Mouse (Mus musculus) kidney, postnatal 0 days (tissue): ENCODE measurements around the gene Trpv5. TPM values are rescaled to one million over a fixed set of nuclear protein-coding genes. Genes with fewer than 3 reads are reported as not detected.

Source experiments
- ATAC-seq: fragments of 200-750 bp; cut with Nextera tagmentation; replicated peaks from 2 replicates; pipeline ENCODE4 v1.8.0; 2017; ENCODE audit warnings: low read depth, moderate number of reproducible peaks, moderate TSS enrichment, moderate library complexity; ENCODE audit not compliant: low FRiP score
- DNase-seq: peaks from one replicate; pipeline ENCODE4 v3.0.0-alpha.2; 2016; ENCODE audit warnings: low spot score
- H3K27ac ChIP-seq: fragments of 300-500 bp; sonication (generic); 2 replicates; pipeline ENCODE4 v1.5.1; 2014; ENCODE audit warnings: mild to moderate bottlenecking
- H3K27me3 ChIP-seq: fragments of 300-500 bp; sonication (generic); 2 replicates; pipeline ENCODE4 v1.6.1; 2014; ENCODE audit warnings: low read length, mixed read lengths; ENCODE audit not compliant: insufficient read depth
- H3K36me3 ChIP-seq: fragments of 300-500 bp; sonication (generic); 2 replicates; pipeline ENCODE4 v1.6.1; 2014; ENCODE audit warnings: low read length, mixed read lengths; ENCODE audit not compliant: insufficient read depth
- H3K4me1 ChIP-seq: fragments of 300-500 bp; sonication (generic); replicated peaks from 2 replicates; pipeline ENCODE4 v1.6.1; 2014; ENCODE audit warnings: antibody characterized with exemption, low read length, mixed read lengths; ENCODE audit not compliant: insufficient read depth
- H3K4me2 ChIP-seq: fragments of 300-500 bp; sonication (generic); 2 replicates; pipeline ENCODE4 v1.6.1; 2014; ENCODE audit warnings: mild to moderate bottlenecking, low read length, moderate library complexity, mixed read lengths
- H3K4me3 ChIP-seq: fragments of 300-500 bp; sonication (generic); replicated peaks from 2 replicates; pipeline ENCODE4 v1.5.1; 2014; ENCODE audit warnings: low read depth, low read length
- H3K9ac ChIP-seq: fragments of 300-500 bp; sonication (generic); 2 replicates; pipeline ENCODE4 v1.6.1; 2014; ENCODE audit warnings: low read depth, low read length
- H3K9me3 ChIP-seq: fragments of 300-500 bp; sonication (generic); replicated peaks from 2 replicates; pipeline ENCODE4 v1.6.1; 2016; ENCODE audit warnings: low read length, inconsistent platforms, mixed read lengths
- CTCF ChIP-seq: IDR thresholded peaks from 2 replicates; pipeline ENCODE4 v1.5.1; 2016; ENCODE audit warnings: antibody characterized with exemption, low read depth, mild to moderate bottlenecking, moderate library complexity
- WGBS: fragments of 180-500 bp; shearing (Covaris S2); extraction: QIAGEN DNeasy Blood & Tissue Kit; methylation state at CpG from one replicate; pipeline ENCODE4 v1.1.7; 2014; 5-methylcytosine and 5-hydroxymethylcytosine counted together
- polyA plus RNA-seq: library from polyadenylated mRNA; unstranded; fragments of >200 nt; fragmentation: Nextera tagmentation; extraction: Ambion mirVana; gene quantifications from 2 replicates; pipeline ENCODE4 v1.2.1, GENCODE M21; 2015

Trpv5 gene
- polyA plus RNA-seq, 1 experiment from 2014 or later, result 9.4 TPM

DNA sequence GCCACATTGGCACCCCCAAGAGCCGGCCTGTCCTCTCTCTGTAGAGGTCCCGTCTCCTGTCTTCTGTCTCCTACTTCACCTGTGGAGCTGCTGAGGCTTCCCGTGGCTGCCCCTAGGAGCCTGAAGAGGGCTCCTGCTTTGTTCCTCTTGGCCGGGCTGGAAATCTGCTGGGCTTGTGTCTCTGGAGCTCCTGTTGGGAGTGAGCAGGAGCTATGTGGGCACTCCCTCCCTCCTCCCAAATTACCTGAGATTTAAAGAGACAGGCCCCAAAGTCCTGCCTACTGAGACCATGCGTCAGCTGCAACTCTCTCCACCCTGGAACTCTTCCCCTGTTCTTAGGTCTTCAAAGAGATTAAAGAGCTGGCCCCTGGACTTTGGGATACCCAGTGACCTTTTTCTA is 44.4 kb downstream of the Trpv5 start, which contains the start of gene Trpv6:
TSS of gene Trpv6 (minus strand) at position 228 of the 400 bp plus-strand sequence.
- Histone ChIP-seq H3K4me2 (peak within 1 kb of the TSS; percentile 39), H3K27me3 (no peaks in the 10 kb centered on the region), H3K4me3 (peak within 1 kb of the TSS; percentile 25), H3K27ac (no peak within 1 kb of the TSS), H3K9me3 (no peaks in the 10 kb centered on the region), H3K36me3 (no peaks in the 10 kb centered on the region), H3K9ac (0 out of 2 replicates have a peak within 1 kb of the TSS, but pooled peaks have one; percentile 13), H3K4me1 (no peaks in the 10 kb centered on the region)
- ATAC-seq (no peak), DNase-seq (no peak)
- no peak for TF ChIP-seq CTCF
- WGBS, result 16% methylated on average over 5 of the region's 5 CpGs

DNA sequence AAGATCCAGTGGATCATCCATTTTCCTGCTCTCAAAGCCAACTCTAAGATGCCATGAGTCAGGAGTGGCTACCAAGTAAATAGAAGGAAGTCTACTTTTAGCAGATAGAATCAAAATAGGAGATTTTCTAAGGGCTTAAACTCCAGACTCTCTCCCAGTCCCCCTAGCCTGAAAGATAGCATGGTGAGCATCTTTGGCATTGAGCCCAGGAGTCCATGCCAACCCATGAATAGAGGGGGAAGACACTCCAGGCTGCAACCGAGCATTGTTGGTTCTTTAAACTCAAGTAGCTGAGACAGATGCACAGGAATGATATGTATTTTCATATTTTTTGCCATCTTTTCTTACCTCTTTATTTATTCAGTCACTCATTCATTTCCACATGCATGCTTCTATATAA is 45.4 kb downstream of the Trpv5 start:
- ATAC-seq (no peak), DNase-seq (no peak)
- H3K4me3 ChIP-seq, result no peak overlapping the region
- H3K27ac ChIP-seq, result no peak overlapping the region
- 76% methylated on average over 1 of the region's 1 CpGs for WGBS
- no peak for TF ChIP-seq CTCF
- H3K36me3 ChIP-seq, result no peaks in the 10 kb centered on the region
- peak overlapping the region; percentile 39 for H3K4me2 ChIP-seq
- H3K9me3 ChIP-seq, result no peaks in the 10 kb centered on the region
- no peaks in the 10 kb centered on the region for H3K27me3 ChIP-seq
- H3K9ac ChIP-seq, result no peak overlapping the region
- H3K4me1 ChIP-seq, result no peaks in the 10 kb centered on the region

DNA sequence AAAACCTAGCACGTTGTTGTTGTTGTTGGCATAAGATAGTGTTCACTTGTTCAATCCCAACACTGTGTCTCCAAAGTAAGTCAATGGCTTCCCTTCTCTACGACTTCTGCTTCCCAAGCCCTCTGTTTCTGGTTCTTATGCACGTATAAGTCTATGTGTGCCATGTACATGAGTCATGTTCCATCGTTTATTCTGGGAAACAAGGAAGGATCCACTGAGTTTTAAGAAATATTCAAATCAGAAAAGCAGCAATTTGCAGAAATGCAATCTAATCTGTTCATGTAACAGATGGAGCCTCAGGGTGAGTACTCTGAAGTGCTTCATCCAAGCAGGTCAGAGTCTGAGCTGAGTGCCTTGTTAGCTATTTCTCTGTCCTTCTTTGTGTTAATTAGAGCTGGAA is 49.0 kb downstream of the Trpv5 start:
- no peak for TF ChIP-seq CTCF
- DNase-seq (no peak), ATAC-seq (no peak)
- Histone ChIP-seq H3K36me3 (no peaks in the 10 kb centered on the region), H3K4me2 (no peak overlapping the region), H3K9ac (no peak overlapping the region), H3K27ac (no peak overlapping the region), H3K9me3 (no peaks in the 10 kb centered on the region), H3K4me3 (no peak overlapping the region), H3K4me1 (no peaks in the 10 kb centered on the region), H3K27me3 (no peaks in the 10 kb centered on the region)
- WGBS, result 70% methylated on average over 4 of the region's 4 CpGs

DNA sequence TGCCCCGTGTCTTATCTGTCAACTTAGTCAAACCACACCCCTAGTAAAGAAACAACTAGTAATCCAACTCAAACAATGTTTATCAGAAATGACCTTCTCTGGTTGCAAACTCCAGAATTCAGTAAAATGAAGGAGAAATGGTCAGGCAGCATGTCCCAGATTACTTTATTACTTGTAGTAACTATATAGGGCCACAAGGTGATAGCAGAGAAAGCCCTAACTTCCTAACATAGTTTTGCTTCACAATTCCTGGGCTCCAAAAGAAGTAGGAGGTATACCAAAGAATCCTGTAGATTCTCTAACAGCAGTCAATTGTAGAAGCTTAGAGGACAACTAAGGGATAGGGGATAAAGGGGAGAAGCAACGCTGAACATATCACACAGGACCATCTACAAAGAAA is 49.8 kb downstream of the Trpv5 start:
- Histone ChIP-seq H3K4me3 (no peak overlapping the region), H3K36me3 (no peaks in the 10 kb centered on the region), H3K27ac (no peak overlapping the region), H3K9ac (no peak overlapping the region), H3K27me3 (no peaks in the 10 kb centered on the region), H3K4me1 (no peaks in the 10 kb centered on the region), H3K9me3 (no peaks in the 10 kb centered on the region), H3K4me2 (no peak overlapping the region)
- peak; percentile 56 for TF ChIP-seq CTCF
- 71% methylated on average over 2 of the region's 2 CpGs for WGBS
- peak; percentile 27 for DNase-seq
- no peak for ATAC-seq

DNA sequence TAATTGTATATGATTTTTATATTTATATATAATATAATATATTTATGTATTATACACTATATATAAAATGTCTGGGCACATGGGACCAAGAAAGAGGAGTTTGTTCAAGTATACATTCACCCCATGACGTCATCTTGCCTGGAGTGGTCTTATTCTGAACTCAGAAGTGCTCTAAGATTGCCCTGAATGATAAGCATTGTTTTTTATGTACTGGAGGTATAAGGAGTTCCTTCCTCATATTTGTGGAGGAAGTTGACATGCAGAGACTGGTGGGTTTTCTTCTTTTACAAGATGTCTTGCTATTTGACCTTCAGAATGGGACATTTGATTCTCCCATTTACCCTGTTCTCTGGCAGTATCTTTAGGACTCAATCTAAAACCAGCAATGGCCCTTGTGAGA is 52.4 kb downstream of the Trpv5 start:
- H3K36me3 ChIP-seq, result no peaks in the 10 kb centered on the region
- no peaks in the 10 kb centered on the region for H3K27me3 ChIP-seq
- H3K4me3 ChIP-seq, result no peak overlapping the region
- TF ChIP-seq CTCF, result no peak
- 63% methylated on average over 1 of the region's 1 CpGs for whole genome bisulfite sequencing
- ATAC-seq (no peak), DNase-seq (no peak)
- H3K4me1 ChIP-seq, result no peaks in the 10 kb centered on the region
- no peak overlapping the region for H3K9ac ChIP-seq
- no peak overlapping the region for H3K4me2 ChIP-seq
- no peak overlapping the region for H3K27ac ChIP-seq
- H3K9me3 ChIP-seq, result no peaks in the 10 kb centered on the region

DNA sequence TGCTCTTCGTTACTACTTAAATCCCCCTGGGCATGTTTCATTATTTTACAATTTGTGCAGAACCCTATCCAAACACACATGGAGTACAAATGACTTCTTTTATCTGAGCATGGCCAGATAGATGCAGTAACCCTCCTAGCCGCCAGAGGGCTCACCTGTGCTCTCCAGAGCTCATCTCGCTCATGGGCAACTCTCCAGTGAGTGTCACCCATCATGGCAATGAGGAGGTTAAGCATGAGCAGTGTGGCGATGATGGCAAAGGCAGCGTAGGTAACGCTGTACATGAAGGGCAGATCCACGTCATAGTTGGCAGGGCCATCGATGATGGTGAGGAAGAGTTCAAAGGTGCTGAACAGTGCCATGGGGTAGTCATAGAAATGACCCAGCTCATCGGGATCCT is 57.9 kb downstream of the Trpv5 start:
- H3K4me1 ChIP-seq, result no peaks in the 10 kb centered on the region
- no peak overlapping the region for H3K4me3 ChIP-seq
- H3K27me3 ChIP-seq, result no peaks in the 10 kb centered on the region
- H3K4me2 ChIP-seq, result no peak overlapping the region
- no peaks in the 10 kb centered on the region for H3K36me3 ChIP-seq
- 71% methylated on average over 9 of the region's 9 CpGs for WGBS
- TF ChIP-seq CTCF, result peak; percentile 52; the same call in 1 of the 2 replicates
- no peak overlapping the region for H3K9ac ChIP-seq
- no peaks in the 10 kb centered on the region for H3K9me3 ChIP-seq
- ATAC-seq, result no peak
- no peak overlapping the region for H3K27ac ChIP-seq
- DNase-seq, result no peak
